Mouse (Mus musculus) midbrain, embryonic 10.5 days (tissue): ENCODE measurements at regions not wholly inside any gene's neighbourhood (a gene's known extent, or its start where the extent isn't known, plus 50 kb on each side); places are given as distances from the start of the nearest gene placed in this dataset.
A peak's percentile ranks its signal among the peaks of the same experiment; 100 is the strongest.

Experiments used
- DNase-seq: peaks from one replicate; pipeline ENCODE4 v3.0.0-alpha.2; 2017; ENCODE audit warnings: low spot score
- H3K27ac ChIP-seq: fragments of 300-500 bp; sonication (generic); replicated peaks from 2 replicates; pipeline ENCODE4 v1.5.1; 2016; ENCODE audit warnings: mild to moderate bottlenecking
- H3K27me3 ChIP-seq: fragments of 300-500 bp; sonication (generic); 2 replicates; pipeline ENCODE4 v1.6.1; 2016; ENCODE audit warnings: low read depth, mild to moderate bottlenecking; ENCODE audit not compliant: poor library complexity, severe bottlenecking
- H3K36me3 ChIP-seq: fragments of 300-500 bp; sonication (generic); 2 replicates; pipeline ENCODE4 v1.6.1; 2016; ENCODE audit warnings: mild to moderate bottlenecking, moderate library complexity
- H3K4me1 ChIP-seq: fragments of 300-500 bp; sonication (generic); 2 replicates; pipeline ENCODE4 v1.6.1; 2016
- H3K4me3 ChIP-seq: fragments of 300-500 bp; sonication (generic); 2 replicates; pipeline ENCODE4 v1.5.1; 2016; ENCODE audit warnings: mild to moderate bottlenecking, moderate library complexity
- H3K9me3 ChIP-seq: fragments of 300-500 bp; sonication (generic); replicated peaks from 2 replicates; pipeline ENCODE4 v1.6.1; 2016; ENCODE audit warnings: mild to moderate bottlenecking
- WGBS: fragments of 180-500 bp; shearing (Covaris S2); methylation state at CpG from one replicate; pipeline ENCODE4 v1.1.7; 2016; 5-methylcytosine and 5-hydroxymethylcytosine counted together

GRCm38 (mm10) chr6:47354515-47354914, 98.7 kb upstream of the Cul1 start:
- no peaks in the 10 kb centered on the region for H3K4me1 ChIP-seq
- H3K27me3 ChIP-seq: no peaks in the 10 kb centered on the region
- 90% methylated on average over 2 of the region's 2 CpGs for WGBS
- no peaks in the 10 kb centered on the region for H3K9me3 ChIP-seq
- H3K27ac ChIP-seq: no peak overlapping the region
- no peak for DNase-seq
- H3K4me3 ChIP-seq: no peak overlapping the region
- H3K36me3 ChIP-seq: no peaks in the 10 kb centered on the region

- H3K4me1 ChIP-seq: no peaks in the 10 kb centered on the region
- no peaks in the 10 kb centered on the region for H3K36me3 ChIP-seq
- 85% methylated on average over 7 of the region's 7 CpGs for WGBS
- no peak overlapping the region for H3K4me3 ChIP-seq
- no peak for DNase-seq
- H3K27me3 ChIP-seq: no peaks in the 10 kb centered on the region
- H3K9me3 ChIP-seq: no peaks in the 10 kb centered on the region
- no peak overlapping the region for H3K27ac ChIP-seq
Observed at GRCm38 (mm10) chr6:47355500-47355899, 97.7 kb upstream of the Cul1 start.

GRCm38 (mm10) chr6:47356500-47356899, 96.7 kb upstream of the Cul1 start:
- Histone ChIP-seq H3K27me3 (no peaks in the 10 kb centered on the region), H3K4me3 (no peak overlapping the region), H3K9me3 (no peaks in the 10 kb centered on the region), H3K27ac (no peak overlapping the region), H3K36me3 (no peaks in the 10 kb centered on the region), H3K4me1 (no peaks in the 10 kb centered on the region)
- WGBS: 79% methylated on average over 7 of the region's 7 CpGs
- no peak for DNase-seq

GRCm38 (mm10) chr6:47358686-47359085, 94.5 kb upstream of the Cul1 start:
- peak; percentile 22 for DNase-seq

DNA sequence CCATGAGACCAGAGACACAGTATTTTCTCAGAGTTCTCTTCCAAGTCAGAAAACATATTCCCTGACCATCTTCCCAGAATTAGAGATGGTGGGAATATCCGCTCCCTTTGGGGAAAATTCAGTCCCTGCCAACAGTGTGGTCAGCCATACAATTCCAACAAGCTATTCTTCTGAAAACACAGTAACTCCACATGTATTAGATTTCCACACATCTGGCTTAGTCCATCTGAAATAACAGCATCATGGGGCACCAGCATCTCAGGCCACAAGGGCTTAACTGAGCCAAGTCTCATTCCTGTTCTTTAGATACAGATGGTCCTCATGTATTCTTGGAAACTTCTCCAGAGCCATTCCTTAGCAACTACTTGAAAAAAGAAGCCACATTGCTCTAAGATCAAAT, 89.2 kb upstream of the Cul1 start:
- Histone ChIP-seq H3K36me3 (no peaks in the 10 kb centered on the region), H3K9me3 (no peaks in the 10 kb centered on the region), H3K27me3 (no peaks in the 10 kb centered on the region), H3K27ac (no peak overlapping the region), H3K4me1 (peaks cover 38% of the 10 kb centered on the region), H3K4me3 (no peak overlapping the region)
- DNase-seq: no peak
- 84% methylated on average over 1 of the region's 1 CpGs for WGBS

More at GRCm38 (mm10) chr6:47358686-47359085, 94.5 kb upstream of the Cul1 start:
- Histone ChIP-seq H3K27me3 (no peaks in the 10 kb centered on the region), H3K36me3 (no peaks in the 10 kb centered on the region), H3K4me1 (no peaks in the 10 kb centered on the region), H3K9me3 (no peaks in the 10 kb centered on the region), H3K27ac (no peak overlapping the region), H3K4me3 (no peak overlapping the region)
- WGBS: 49% methylated on average over 2 of the region's 2 CpGs

DNA sequence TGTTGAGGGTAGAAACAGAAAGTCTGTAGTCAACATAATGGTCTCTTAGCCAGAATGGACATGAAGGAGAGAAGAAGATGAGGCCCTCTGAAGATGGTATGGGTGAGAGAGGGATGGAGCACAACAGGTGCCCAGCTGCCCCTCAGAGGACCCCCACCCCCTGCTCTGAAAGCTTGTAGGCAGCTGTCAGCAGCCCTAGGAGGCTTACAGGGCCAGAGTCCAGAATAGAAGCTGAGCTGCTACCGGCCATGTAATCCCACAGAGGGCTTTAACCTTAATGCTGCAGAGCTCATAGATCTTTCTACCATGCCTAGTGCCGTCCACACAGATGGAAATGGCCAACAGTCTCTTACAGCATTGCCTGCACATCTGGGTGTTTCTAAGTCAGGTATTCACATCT, 88.6 kb upstream of the Cul1 start:
- Histone ChIP-seq H3K27ac (0 out of 2 replicates have a peak overlapping the region, but pooled peaks have one; percentile 24), H3K27me3 (no peaks in the 10 kb centered on the region), H3K9me3 (no peaks in the 10 kb centered on the region), H3K4me1 (peaks cover 38% of the 10 kb centered on the region), H3K36me3 (no peaks in the 10 kb centered on the region), H3K4me3 (no peak overlapping the region)
- WGBS: 62% methylated on average over 2 of the region's 2 CpGs
- no peak for DNase-seq

GRCm38 (mm10) chr6:47365651-47366645, 87.2 kb upstream of the Cul1 start:
- Histone ChIP-seq H3K4me1 (peaks cover 38% of the 10 kb centered on the region), H3K4me3 (no peak overlapping the region), H3K27ac (peak overlapping the region; percentile 62), H3K27me3 (no peaks in the 10 kb centered on the region), H3K36me3 (no peaks in the 10 kb centered on the region), H3K9me3 (no peaks in the 10 kb centered on the region)
- DNase-seq: peak; percentile 55
- 60% methylated on average over 5 of the region's 5 CpGs for WGBS

DNA sequence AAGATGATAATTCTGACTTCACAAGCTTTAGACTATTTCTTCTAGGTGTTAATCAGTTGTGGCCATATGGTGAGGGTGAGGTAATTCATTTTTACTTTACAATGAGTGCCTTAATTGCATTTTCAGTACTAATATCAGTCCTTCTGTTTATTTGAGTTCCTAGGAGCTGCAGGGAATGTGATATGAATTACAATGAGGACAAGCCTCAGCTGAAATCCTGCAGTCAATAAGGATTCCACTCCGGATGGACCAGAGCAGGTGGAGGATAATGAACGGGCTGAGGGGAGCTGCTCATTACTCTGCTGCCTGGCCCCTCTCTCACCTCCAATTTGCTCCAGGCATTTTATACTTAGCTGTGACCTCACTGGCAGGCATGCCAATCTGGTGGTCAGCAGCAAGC, 85.7 kb upstream of the Cul1 start:
- no peaks in the 10 kb centered on the region for H3K9me3 ChIP-seq
- H3K27me3 ChIP-seq: no peaks in the 10 kb centered on the region
- H3K4me1 ChIP-seq: peaks cover 38% of the 10 kb centered on the region
- no peak for DNase-seq
- 53% methylated on average over 2 of the region's 2 CpGs for WGBS
- peak overlapping the region; percentile 65 for H3K27ac ChIP-seq
- H3K4me3 ChIP-seq: no peak overlapping the region
- H3K36me3 ChIP-seq: no peaks in the 10 kb centered on the region

DNA sequence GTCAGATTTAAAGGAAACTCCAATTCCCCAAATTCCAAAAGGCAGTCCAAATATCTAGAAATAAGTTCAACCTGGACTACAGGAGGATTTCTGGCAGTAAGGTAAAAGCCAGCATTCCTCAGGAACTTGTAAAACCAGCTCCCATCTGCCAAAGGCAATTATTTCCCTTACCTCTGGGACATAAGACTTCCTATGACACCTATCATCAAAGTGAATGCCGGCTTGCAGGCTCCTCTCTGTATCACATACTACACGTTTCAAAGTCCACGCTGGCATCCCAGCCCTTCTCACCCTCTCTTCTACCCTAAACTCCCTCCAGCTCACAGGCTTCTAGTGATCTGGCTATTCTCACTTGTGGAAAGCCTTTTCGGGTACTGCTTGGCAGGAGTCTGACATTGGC, 77.5 kb upstream of the Cul1 start:
- Histone ChIP-seq H3K27me3 (no peaks in the 10 kb centered on the region), H3K4me1 (no peaks in the 10 kb centered on the region), H3K36me3 (no peaks in the 10 kb centered on the region), H3K9me3 (no peaks in the 10 kb centered on the region), H3K27ac (no peak overlapping the region), H3K4me3 (no peak overlapping the region)
- DNase-seq: no peak
- WGBS: 90% methylated on average over 4 of the region's 4 CpGs

DNA sequence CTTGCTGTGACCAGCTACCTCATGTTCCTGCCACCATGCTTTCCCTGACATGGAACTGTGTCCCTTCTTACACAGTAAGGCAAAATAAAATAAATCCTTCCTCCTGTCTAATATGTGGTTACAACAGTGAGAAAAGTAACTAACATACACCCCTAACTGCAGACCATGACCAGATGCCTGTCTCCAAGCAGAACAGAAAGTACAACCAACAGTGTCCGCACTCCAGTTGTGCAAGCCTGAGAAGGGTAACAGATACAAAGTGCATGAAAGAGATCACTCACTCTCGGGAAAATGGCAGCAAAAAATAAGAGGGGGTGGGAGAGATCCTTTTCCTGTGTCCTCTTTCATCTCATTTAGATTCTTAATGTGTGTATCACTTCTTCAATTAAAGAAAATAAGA, 71.7 kb upstream of the Cul1 start:
- WGBS: 87% methylated on average over 2 of the region's 2 CpGs
- Histone ChIP-seq H3K27me3 (no peaks in the 10 kb centered on the region), H3K27ac (no peak overlapping the region), H3K36me3 (no peaks in the 10 kb centered on the region), H3K4me3 (no peak overlapping the region), H3K4me1 (no peaks in the 10 kb centered on the region), H3K9me3 (no peaks in the 10 kb centered on the region)
- no peak for DNase-seq

DNA sequence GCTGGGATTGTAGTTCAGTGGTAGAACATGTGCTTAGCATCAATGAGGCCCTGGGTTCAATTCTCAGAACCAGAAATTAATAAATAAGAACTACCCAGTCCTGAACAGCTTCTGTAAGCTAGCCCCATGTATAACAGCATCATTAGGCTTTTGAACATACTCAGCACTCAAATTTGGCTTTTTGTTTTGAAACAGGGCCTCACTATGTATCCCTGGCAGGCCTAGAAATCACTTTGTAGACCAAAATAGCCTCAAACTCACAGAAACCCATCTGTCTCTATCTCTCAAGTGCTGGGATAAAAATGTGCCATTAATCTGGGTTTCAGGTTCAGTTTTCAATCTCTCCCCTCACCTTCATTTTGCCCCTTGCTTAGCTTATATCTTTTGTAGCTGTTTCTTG, 66.6 kb upstream of the Cul1 start:
- H3K4me3 ChIP-seq: no peak overlapping the region
- no peaks in the 10 kb centered on the region for H3K9me3 ChIP-seq
- H3K27ac ChIP-seq: no peak overlapping the region
- no peak for DNase-seq
- no peaks in the 10 kb centered on the region for H3K36me3 ChIP-seq
- no peaks in the 10 kb centered on the region for H3K27me3 ChIP-seq
- peaks cover 10% of the 10 kb centered on the region for H3K4me1 ChIP-seq

- no peak overlapping the region for H3K4me3 ChIP-seq
- H3K4me1 ChIP-seq: peaks cover 10% of the 10 kb centered on the region
- no peaks in the 10 kb centered on the region for H3K36me3 ChIP-seq
- H3K27ac ChIP-seq: no peak overlapping the region
- no peaks in the 10 kb centered on the region for H3K27me3 ChIP-seq
- DNase-seq: no peak
- H3K9me3 ChIP-seq: no peaks in the 10 kb centered on the region
- 69% methylated on average over 4 of the region's 4 CpGs for WGBS
Observed at GRCm38 (mm10) chr6:47389908-47390307, 63.3 kb upstream of the Cul1 start.

GRCm38 (mm10) chr6:47390436-47391002, 62.7 kb upstream of the Cul1 start:
- no peak overlapping the region for H3K27ac ChIP-seq

More at GRCm38 (mm10) chr6:47390436-47391002, 62.7 kb upstream of the Cul1 start:
- Histone ChIP-seq H3K36me3 (no peaks in the 10 kb centered on the region), H3K4me1 (peaks cover 13% of the 10 kb centered on the region), H3K4me3 (no peak overlapping the region), H3K9me3 (no peaks in the 10 kb centered on the region), H3K27me3 (no peaks in the 10 kb centered on the region)
- DNase-seq: no peak
- WGBS: 58% methylated on average over 7 of the region's 7 CpGs
